Mouse (Mus musculus) forebrain, embryonic 11.5 days (tissue): ENCODE data around the gene Slc16a4. TPM values are rescaled to one million over a fixed set of nuclear protein-coding genes. Genes with fewer than 3 reads are reported as not detected.

Source experiments
- ATAC-seq: fragments of 200-750 bp; cut with Nextera tagmentation; replicated peaks from 2 replicates; pipeline ENCODE4 v1.8.0; 2017; ENCODE audit warnings: moderate TSS enrichment; ENCODE audit not compliant: low FRiP score
- DNase-seq: peaks from one replicate; pipeline ENCODE4 v3.0.0-alpha.2; 2017; ENCODE audit warnings: low spot score
- H3K27ac ChIP-seq: fragments of 300-500 bp; sonication (generic); 2 replicates; pipeline ENCODE4 v1.5.1; 2014; ENCODE audit warnings: low read depth, low read length
- H3K27me3 ChIP-seq: fragments of 300-500 bp; sonication (generic); 2 replicates; pipeline ENCODE4 v1.6.1; 2014; ENCODE audit warnings: mild to moderate bottlenecking, low read length, mixed read lengths; ENCODE audit not compliant: control insufficient read depth, insufficient read depth
- H3K36me3 ChIP-seq: fragments of 300-500 bp; sonication (generic); 2 replicates; pipeline ENCODE4 v1.6.1; 2014; ENCODE audit warnings: mild to moderate bottlenecking, low read length, moderate library complexity, mixed read lengths; ENCODE audit not compliant: control insufficient read depth, insufficient read depth
- H3K4me1 ChIP-seq: fragments of 300-500 bp; sonication (generic); replicated peaks from 2 replicates; pipeline ENCODE4 v1.6.1; 2014; ENCODE audit warnings: low read length, mixed read lengths; ENCODE audit not compliant: control insufficient read depth, insufficient read depth
- H3K4me2 ChIP-seq: fragments of 300-500 bp; sonication (generic); 2 replicates; pipeline ENCODE4 v1.6.1; 2014; ENCODE audit warnings: low read depth, mild to moderate bottlenecking, low read length, moderate library complexity, mixed read lengths; ENCODE audit not compliant: severe bottlenecking
- H3K4me3 ChIP-seq: fragments of 300-500 bp; sonication (generic); 2 replicates; pipeline ENCODE4 v1.5.1; 2014; ENCODE audit warnings: low read depth, low read length
- H3K9ac ChIP-seq: fragments of 300-500 bp; sonication (generic); 2 replicates; pipeline ENCODE4 v1.6.1; 2014; ENCODE audit warnings: low read length
- H3K9me3 ChIP-seq: fragments of 300-500 bp; sonication (generic); 2 replicates; pipeline ENCODE4 v1.6.1; 2016; ENCODE audit warnings: low read length, mixed read lengths; ENCODE audit not compliant: control insufficient read depth
- WGBS: fragments of 180-500 bp; shearing (Covaris S2); extraction: QIAGEN DNeasy Blood & Tissue Kit; methylation state at CpG from one replicate; pipeline ENCODE4 v1.1.7; 2014; 5-methylcytosine and 5-hydroxymethylcytosine counted together
- polyA plus RNA-seq: library from polyadenylated mRNA; unstranded; fragments of >200 nt; fragmentation: Nextera tagmentation; extraction: Ambion mirVana; gene quantifications from 2 replicates; pipeline ENCODE4 v1.2.1, GENCODE M21; 2014

The Slc16a4 gene
- polyA plus RNA-seq, 1 experiment from 2014 or later: 3.2 TPM

DNA sequence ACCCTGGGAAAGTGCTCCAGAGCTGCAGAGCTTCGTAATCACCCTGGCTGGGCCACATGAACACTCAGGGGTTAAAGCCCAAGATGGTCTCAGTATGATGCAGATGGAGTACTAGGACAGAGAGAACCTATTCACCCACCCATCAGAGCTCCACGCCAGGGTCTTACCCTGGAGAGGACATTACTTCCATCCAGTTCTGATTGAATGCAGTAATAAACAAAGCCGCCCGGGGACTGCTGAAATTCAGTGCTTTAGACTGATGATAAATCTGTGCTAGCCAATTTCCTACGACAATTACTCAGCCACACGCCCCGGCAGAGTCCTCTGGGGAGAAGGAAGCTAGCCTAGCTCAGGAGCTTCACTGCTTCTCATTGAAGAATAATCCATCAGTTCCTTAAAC is 34.3 kb upstream of the Slc16a4 start:
- peak; percentile 47 for DNase-seq
- Histone ChIP-seq H3K4me1 (no peaks in the 10 kb centered on the region), H3K36me3 (no peaks in the 10 kb centered on the region), H3K27ac (no peak overlapping the region), H3K27me3 (no peaks in the 10 kb centered on the region), H3K9me3 (no peaks in the 10 kb centered on the region), H3K4me3 (no peak overlapping the region), H3K4me2 (no peak overlapping the region), H3K9ac (no peak overlapping the region)
- WGBS: 83% methylated on average over 7 of the region's 7 CpGs
- no peak for ATAC-seq

GRCm38 (mm10) chr3:107257924-107258323 is 33.1 kb upstream of the Slc16a4 start:
- DNase-seq (peak; percentile 32), ATAC-seq (no peak)
- H3K36me3 ChIP-seq: no peaks in the 10 kb centered on the region
- no peaks in the 10 kb centered on the region for H3K27me3 ChIP-seq
- 69% methylated on average over 5 of the region's 5 CpGs for WGBS
- no peak overlapping the region for H3K9ac ChIP-seq
- H3K9me3 ChIP-seq: no peaks in the 10 kb centered on the region
- no peak overlapping the region for H3K27ac ChIP-seq
- no peaks in the 10 kb centered on the region for H3K4me1 ChIP-seq
- H3K4me2 ChIP-seq: no peak overlapping the region
- no peak overlapping the region for H3K4me3 ChIP-seq

DNA sequence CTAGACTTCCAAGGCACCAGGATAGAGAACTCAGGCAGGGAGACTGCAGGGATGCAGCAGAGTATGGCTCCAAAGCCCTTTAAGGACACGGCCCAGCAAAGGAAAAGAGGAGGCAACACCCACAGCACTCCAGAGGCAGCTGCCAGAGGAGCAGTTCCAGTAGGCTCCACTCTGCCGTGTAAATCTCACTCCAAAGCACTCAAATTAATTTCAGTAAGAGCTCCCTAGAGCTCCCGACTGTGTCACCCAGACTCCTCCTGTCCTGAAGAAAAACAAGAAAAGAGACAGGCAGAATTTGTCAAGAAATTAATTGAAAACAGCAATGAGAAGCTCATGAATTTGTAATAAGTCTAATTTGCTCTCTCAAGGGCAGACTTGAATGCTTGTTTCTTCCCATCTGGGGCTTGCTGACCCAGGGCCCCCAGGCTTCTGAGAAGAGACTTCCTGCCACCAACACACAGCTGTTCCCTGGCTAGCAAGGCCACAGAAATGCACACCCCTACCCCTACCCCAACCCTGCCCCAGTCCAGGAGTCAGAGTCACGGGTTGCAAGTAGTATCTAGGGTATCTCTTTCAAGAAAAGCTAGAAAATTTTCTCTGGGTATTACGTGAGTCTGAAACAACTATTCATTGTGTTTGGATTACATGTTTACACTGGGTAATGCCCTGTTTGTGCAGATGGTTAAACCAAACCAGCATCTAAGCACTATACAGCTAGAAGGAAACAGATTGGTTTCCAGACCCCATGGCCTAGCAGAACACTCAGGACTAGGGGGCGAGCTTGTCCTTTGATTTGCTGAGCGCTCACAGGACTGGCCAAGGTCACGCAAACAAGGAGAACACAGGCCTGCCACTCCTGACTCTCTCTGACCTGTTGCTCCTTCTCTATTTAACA is 29.8 kb upstream of the Slc16a4 start:
- no peak overlapping the region for H3K4me2 ChIP-seq
- WGBS: 51% methylated on average over 8 of the region's 8 CpGs
- H3K4me3 ChIP-seq: no peak overlapping the region
- H3K27me3 ChIP-seq: no peaks in the 10 kb centered on the region
- H3K4me1 ChIP-seq: no peaks in the 10 kb centered on the region
- H3K36me3 ChIP-seq: no peaks in the 10 kb centered on the region
- peak; percentile 52 for DNase-seq
- H3K9ac ChIP-seq: no peak overlapping the region
- ATAC-seq: 0 out of 2 replicates have a peak, but pooled peaks have one; percentile 39
- no peaks in the 10 kb centered on the region for H3K9me3 ChIP-seq
- H3K27ac ChIP-seq: no peak overlapping the region

DNA sequence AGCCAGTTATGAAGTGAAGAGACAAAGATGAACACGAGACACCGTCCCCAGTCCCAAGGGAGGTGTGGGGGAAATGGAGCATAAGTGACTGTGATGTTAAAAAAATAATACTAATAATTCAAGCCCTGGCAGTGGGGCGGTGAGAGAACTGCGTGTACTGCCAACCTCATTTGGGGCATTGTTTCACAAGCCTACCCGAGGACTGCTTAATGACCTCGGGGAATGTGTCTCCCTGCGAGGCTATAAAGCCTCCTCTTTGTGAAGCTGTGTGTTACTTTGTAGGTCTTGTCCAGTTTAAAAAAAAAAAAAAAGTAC is 29.2 kb upstream of the Slc16a4 start:
- no peak overlapping the region for H3K27ac ChIP-seq
- H3K9ac ChIP-seq: no peak overlapping the region
- peak; percentile 13 for DNase-seq
- H3K4me3 ChIP-seq: no peak overlapping the region
- no peak for ATAC-seq
- H3K36me3 ChIP-seq: no peaks in the 10 kb centered on the region
- H3K4me2 ChIP-seq: no peak overlapping the region
- WGBS: 59% methylated on average over 7 of the region's 7 CpGs
- H3K9me3 ChIP-seq: no peaks in the 10 kb centered on the region
- no peaks in the 10 kb centered on the region for H3K4me1 ChIP-seq
- no peaks in the 10 kb centered on the region for H3K27me3 ChIP-seq

- Histone ChIP-seq H3K9me3 (no peaks in the 10 kb centered on the region), H3K36me3 (no peaks in the 10 kb centered on the region), H3K27me3 (no peaks in the 10 kb centered on the region), H3K4me3 (no peak overlapping the region), H3K27ac (no peak overlapping the region), H3K9ac (no peak overlapping the region), H3K4me1 (no peaks in the 10 kb centered on the region), H3K4me2 (no peak overlapping the region)
- peak; percentile 17 for DNase-seq
- ATAC-seq: no peak
- WGBS: 72% methylated on average over 2 of the region's 2 CpGs
These were observed 24.1 kb upstream of the Slc16a4 start for GRCm38 (mm10) chr3:107266814-107267345.

DNA sequence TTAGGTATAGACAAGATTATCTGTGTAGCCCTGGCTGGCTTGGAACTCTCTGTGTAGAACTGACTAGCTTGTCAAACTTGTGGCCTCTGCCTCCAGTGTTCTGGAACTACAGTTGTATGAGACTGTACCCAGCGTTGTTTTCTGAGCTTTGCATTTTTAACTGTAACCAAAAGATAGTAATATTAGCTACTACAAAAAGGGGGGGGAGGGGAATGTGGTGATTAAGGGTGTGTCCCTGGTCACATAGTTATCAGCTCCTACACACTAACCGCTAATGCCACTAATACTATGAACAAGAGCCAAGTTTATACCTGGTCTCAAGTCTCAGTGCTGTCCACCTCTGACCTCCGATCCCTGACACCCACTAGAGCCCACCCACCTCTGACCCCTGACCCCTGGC is 18.6 kb upstream of the Slc16a4 start:
- Histone ChIP-seq H3K9me3 (no peaks in the 10 kb centered on the region), H3K36me3 (no peaks in the 10 kb centered on the region), H3K27ac (no peak overlapping the region), H3K4me3 (no peak overlapping the region), H3K9ac (no peak overlapping the region), H3K4me1 (no peaks in the 10 kb centered on the region), H3K27me3 (no peaks in the 10 kb centered on the region), H3K4me2 (no peak overlapping the region)
- WGBS: 79% methylated on average over 3 of the region's 3 CpGs
- ATAC-seq (no peak), DNase-seq (no peak)

DNA sequence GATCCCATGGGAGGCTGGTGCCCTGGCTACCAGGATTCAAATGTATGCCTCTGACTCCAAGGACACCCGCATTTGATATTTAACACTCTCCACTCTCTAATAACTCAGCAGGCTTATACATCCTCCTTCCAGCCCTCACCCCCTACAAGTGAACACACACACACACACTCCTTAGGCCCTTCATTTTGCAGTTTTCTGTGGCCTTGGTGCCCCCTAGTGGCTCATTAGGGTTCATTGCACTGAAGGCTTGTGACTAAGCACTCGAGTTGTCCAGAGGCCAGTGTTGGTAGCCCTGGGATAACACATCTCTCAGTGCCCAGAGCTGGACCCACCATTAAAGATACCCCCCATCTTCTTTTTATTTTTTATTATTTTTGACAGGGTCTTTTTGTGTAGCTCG is 17.2 kb upstream of the Slc16a4 start:
- DNase-seq (peak; percentile 74), ATAC-seq (peak; percentile 55)
- H3K4me3 ChIP-seq: no peak overlapping the region
- 9% methylated on average over 3 of the region's 3 CpGs for WGBS
- H3K36me3 ChIP-seq: no peaks in the 10 kb centered on the region
- H3K4me1 ChIP-seq: no peaks in the 10 kb centered on the region
- no peak overlapping the region for H3K4me2 ChIP-seq
- H3K9me3 ChIP-seq: no peaks in the 10 kb centered on the region
- no peak overlapping the region for H3K9ac ChIP-seq
- H3K27me3 ChIP-seq: no peaks in the 10 kb centered on the region
- H3K27ac ChIP-seq: no peak overlapping the region

GRCm38 (mm10) chr3:107275351-107275750 is 15.7 kb upstream of the Slc16a4 start:
- H3K36me3 ChIP-seq: no peaks in the 10 kb centered on the region
- no peaks in the 10 kb centered on the region for H3K27me3 ChIP-seq
- ATAC-seq (no peak), DNase-seq (no peak)
- no peak overlapping the region for H3K4me3 ChIP-seq
- H3K27ac ChIP-seq: no peak overlapping the region
- no peaks in the 10 kb centered on the region for H3K4me1 ChIP-seq
- H3K9me3 ChIP-seq: no peaks in the 10 kb centered on the region
- WGBS: 62% methylated on average over 5 of the region's 5 CpGs
- no peak overlapping the region for H3K4me2 ChIP-seq
- no peak overlapping the region for H3K9ac ChIP-seq

DNA sequence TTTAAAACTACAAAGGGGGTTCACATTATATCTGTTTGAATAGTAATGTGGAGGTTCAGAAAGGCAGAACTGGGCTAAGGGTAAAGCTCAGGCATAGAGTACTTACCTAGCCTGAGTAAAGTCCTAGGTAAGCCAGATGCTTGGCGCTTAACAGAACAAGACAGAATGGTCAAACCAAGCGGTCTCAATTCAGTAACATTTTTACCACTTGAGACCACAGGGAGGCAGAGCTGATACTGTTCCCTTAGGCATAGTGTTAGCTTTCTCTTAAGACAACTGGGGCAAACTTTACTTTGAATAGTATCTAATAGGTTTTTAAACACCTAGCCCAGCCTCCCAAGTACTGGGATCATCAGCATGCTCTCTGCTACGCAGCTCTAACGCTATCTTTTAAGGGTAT is 15.0 kb upstream of the Slc16a4 start:
- Histone ChIP-seq H3K4me1 (no peaks in the 10 kb centered on the region), H3K9me3 (no peaks in the 10 kb centered on the region), H3K4me2 (no peak overlapping the region), H3K27ac (no peak overlapping the region), H3K36me3 (no peaks in the 10 kb centered on the region), H3K4me3 (no peak overlapping the region), H3K9ac (no peak overlapping the region), H3K27me3 (no peaks in the 10 kb centered on the region)
- WGBS: 45% methylated on average over 4 of the region's 4 CpGs
- no peak for DNase-seq
- no peak for ATAC-seq
